Mouse (Mus musculus) heart, postnatal 4 days (tissue): ENCODE measurements at regions not wholly inside any gene's neighbourhood (a gene's known extent, or its start where the extent isn't known, plus 50 kb on each side); places are given as distances from the start of the nearest gene placed in this dataset.

Source experiments
- DNase-seq: peaks from one replicate; pipeline ENCODE4 v3.0.0; 2021

DNA sequence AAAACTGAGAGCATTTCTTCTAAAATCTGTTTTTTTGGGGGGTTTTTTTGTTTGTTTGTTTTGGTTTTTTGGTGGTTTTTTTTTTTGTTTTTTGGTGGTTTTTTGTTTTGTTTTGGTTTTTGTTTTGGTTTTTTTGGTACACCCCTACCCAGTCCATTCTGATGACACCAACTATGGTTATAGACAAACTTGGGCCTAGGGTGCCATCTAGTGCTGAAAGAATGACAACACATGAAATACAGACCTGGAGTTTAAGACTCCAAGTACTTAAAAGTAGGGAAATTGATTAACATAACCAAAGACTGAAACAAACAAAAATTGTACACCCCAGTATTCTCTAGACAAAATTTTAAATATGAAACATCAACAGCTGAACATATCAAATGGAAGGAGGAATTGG, 76.0 kb upstream of the Ano5 start:
- peak; percentile 34 for DNase-seq

DNA sequence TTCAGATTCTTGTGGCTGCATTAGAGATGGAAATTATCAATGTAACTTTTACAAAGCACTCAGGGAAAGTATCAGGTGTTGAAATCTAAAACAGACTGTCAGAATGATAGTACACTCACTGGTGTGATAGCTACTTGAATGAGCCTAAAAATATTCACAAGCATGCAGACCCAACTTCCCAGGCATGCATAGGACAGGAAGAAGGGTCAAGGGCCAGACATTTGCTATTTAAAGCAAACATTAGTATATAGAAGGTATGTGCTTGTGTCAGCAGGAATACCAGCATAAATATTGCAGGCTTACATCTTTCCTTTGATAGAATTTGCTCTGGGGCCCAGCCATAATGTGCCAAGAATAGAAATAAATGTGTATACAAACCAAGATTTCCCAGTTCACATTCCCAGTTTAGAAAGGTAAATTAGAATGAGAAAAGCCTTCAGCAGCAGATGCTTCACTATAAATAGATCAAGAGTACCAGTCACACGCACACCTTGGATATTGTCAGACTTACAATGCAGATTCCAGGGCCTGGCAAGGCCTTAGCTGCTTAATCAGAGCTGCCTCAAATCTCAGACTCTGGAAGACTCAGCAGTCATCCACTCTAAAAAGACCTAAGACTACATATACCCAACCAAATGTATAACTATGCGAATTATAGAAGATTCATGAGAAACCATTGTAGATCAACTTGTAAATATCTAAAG, 55.7 kb upstream of the Ano5 start:
- DNase-seq, result no peak

DNA sequence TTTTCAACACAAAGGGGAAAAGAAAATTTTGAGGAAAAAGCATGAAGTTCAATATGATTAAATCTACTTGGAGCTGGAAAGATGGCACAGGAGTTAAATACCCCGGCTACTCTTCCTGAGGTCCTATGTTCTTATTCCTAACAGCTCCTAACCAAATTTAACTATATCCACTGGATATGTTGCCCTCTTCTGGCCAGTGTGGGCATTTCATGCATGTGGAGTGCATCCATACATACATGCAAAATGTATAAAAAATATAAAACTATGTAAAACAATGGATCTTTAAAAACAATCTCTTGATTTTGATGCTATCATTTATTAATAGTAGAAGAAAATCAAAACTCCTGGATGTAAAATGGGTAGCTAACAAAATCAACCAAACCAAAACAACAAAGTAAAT, 52.1 kb upstream of the Ano5 start:
- no peak for DNase-seq
